Mouse (Mus musculus) kidney, adult 2 months (tissue): Measurements from ENCODE around the gene Olfr161. TPM values are rescaled to one million over a fixed set of nuclear protein-coding genes. Genes with fewer than 3 reads are reported as not detected.
"Not testable (repeated sequence)": the region's sequence is repeated elsewhere in the genome, so short reads cannot be mapped to it uniquely, and the experiment has no call there.

Experiments used
- DNase-seq: peaks from one replicate; pipeline ENCODE4 v3.0.0; 2021
- H3K27ac ChIP-seq: fragments of 200-500 bp; 2 replicates; pipeline ENCODE4 v1.5.1; 2012; ENCODE audit warnings: low read depth, low read length, control low read depth, inconsistent platforms; ENCODE audit not compliant: insufficient read depth
- H3K27me3 ChIP-seq: fragments of 200-500 bp; replicated peaks from 2 replicates; pipeline ENCODE4 v1.6.1; 2012; ENCODE audit warnings: mild to moderate bottlenecking, moderate library complexity, low read length, inconsistent platforms; ENCODE audit not compliant: control insufficient read depth, insufficient read depth
- H3K36me3 ChIP-seq: fragments of 200-500 bp; 2 replicates; pipeline ENCODE4 v1.6.1; 2012; ENCODE audit warnings: mild to moderate bottlenecking, moderate library complexity, low read length, inconsistent platforms; ENCODE audit not compliant: control insufficient read depth, insufficient read depth
- H3K4me1 ChIP-seq: fragments of 200-500 bp; 2 replicates; pipeline ENCODE4 v1.6.1; 2011; ENCODE audit warnings: low read length; ENCODE audit not compliant: control insufficient read depth, insufficient read depth
- H3K4me3 ChIP-seq: fragments of 200-500 bp; 2 replicates; pipeline ENCODE4 v1.5.1; 2011; ENCODE audit warnings: mild to moderate bottlenecking, low read depth, low read length, control low read depth; ENCODE audit not compliant: insufficient read depth
- CTCF ChIP-seq: fragments of 200-500 bp; conservative IDR thresholded peaks from 2 replicates; pipeline ENCODE4 v1.5.1; 2011; ENCODE audit warnings: low read depth, mild to moderate bottlenecking, control low read depth, low read length, moderate library complexity, mixed read lengths; ENCODE audit not compliant: insufficient read depth, insufficient read length
- POLR2A ChIP-seq: fragments of 200-500 bp; IDR thresholded peaks from one replicate; pipeline ENCODE4 v1.6.1; 2011; ENCODE audit warnings: low read depth, low read length, control low read depth
- WGBS: fragments of 180-500 bp; shearing (Covaris S2); methylation state at CpG from one replicate; pipeline ENCODE4 v1.1.7; 2018; 5-methylcytosine and 5-hydroxymethylcytosine counted together
- polyA plus RNA-seq: library from polyadenylated mRNA; depleted of rRNA; stranded (reverse); fragments of >200 nt; gene quantifications from 2 replicates; pipeline ENCODE4 v1.2.3, GENCODE M21; 2012; rRNA removed

The Olfr161 gene
- polyA plus RNA-seq, result not detected in 2 replicates

DNA sequence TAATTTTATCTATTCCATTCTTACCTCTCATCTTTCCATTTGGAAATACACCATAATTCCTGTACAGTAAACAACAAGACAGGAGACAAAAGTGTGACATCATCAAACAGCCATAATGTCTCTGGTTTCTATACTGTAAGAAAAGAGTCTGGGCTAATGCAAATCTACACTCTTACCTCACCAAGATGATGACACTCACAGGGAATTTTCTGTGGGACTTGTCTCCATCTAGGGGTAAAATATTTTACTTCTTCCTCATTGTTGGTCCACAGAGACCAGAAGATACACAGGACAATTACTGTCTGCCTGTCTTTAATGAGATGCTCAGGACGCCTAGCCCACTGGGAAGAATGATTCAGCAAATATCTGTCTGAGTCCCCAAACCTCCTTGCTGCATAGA lies at the start of gene Olfr161:
Olfr161 (plus strand) TSS at position 352 of the 400 bp plus-strand sequence.
- no peak for DNase-seq
- TF ChIP-seq POLR2A (no peak), CTCF (no peak)
- Histone ChIP-seq H3K27me3 (no peaks in the 10 kb centered on the region; the same call in 1 of the 2 replicates), H3K4me3 (no peak within 1 kb of the TSS), H3K36me3 (no peaks in the 10 kb centered on the region), H3K27ac (no peak within 1 kb of the TSS), H3K4me1 (no peaks in the 10 kb centered on the region)
- 73% methylated on average over 1 of the region's 1 CpGs for WGBS

DNA sequence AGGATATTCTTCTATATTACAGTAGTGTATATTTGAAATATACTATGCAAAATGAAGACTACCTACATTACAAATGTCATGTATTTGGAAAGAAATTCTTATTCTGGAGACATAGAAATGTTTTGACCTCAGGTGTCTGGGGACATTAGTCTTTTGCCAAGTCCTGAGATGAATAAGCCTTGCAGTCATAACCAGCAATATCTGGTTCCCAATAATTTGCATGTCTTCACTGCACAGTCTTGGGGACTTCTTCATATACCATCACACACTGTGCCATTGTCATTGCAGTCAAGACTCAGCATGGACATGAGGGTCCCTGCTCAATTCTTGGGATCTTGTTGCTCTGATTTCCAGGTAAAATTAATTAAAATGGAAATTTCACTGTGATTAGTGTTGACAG lies 27.3 kb upstream of the Olfr161 start:
- TF ChIP-seq POLR2A, result no peak
- TF ChIP-seq CTCF, result no peak

DNA sequence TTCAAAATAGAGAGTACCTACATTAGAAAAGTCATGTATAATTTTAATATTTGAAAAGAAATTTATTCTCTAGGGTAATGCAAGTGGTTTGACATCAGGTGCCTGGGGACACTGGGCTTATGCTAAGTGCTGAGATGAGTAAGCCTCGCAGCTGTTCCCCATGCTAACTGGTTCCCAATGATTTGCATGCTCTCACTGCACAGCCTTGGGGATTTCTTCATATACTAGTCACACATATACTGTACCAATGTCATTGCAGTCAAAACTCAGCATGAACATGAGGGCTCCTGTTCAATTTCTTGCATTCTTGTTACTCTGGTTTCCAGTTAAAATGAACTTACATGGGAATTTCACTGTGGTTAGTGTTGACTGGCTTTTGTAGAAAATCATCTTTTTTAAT lies 13.2 kb upstream of the Olfr161 start:
- not testable (repeated sequence) for DNase-seq, H3K36me3 ChIP-seq, H3K27me3 ChIP-seq, H3K27ac ChIP-seq, H3K4me1 ChIP-seq, H3K4me3 ChIP-seq
- WGBS, result 63% methylated on average over 1 of the region's 1 CpGs

More for the DNA sequence above, 27.3 kb upstream of the Olfr161 start:
- Histone ChIP-seq H3K27ac (no peak overlapping the region), H3K36me3 (no peaks in the 10 kb centered on the region), H3K4me3 (no peak overlapping the region), H3K27me3 (no peaks in the 10 kb centered on the region), H3K4me1 (no peaks in the 10 kb centered on the region)
- DNase-seq, result no peak

- DNase-seq, H3K27me3 ChIP-seq, H3K36me3 ChIP-seq, H3K4me3 ChIP-seq, H3K4me1 ChIP-seq, H3K27ac ChIP-seq: not testable (repeated sequence)
- WGBS, result 74% methylated on average over 1 of the region's 1 CpGs
These were observed 12.5 kb upstream of the Olfr161 start for GRCm38 (mm10) chr16:3578227-3578848.

DNA sequence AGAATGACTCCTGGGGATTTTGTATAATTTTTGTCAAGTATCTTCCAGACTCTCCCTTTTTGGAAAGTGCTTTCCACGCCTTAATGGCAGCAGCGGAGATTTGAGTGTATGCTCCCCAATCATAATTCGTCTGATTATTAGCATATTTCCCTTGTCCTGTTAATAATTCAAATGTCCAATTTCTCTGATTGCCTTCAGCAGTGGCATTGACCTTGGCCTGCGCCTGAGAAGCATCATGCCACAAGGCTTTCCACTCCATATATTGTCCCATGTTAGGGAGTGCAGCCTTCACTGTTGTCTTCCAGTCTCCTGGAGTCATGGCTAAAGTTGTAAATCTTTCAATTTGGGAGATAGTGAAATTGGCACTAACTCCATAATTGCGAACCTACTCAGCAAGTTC lies 40.5 kb downstream of the Olfr161 start:
- not testable (repeated sequence) for DNase-seq, H3K4me1 ChIP-seq, H3K4me3 ChIP-seq, H3K27ac ChIP-seq, H3K27me3 ChIP-seq, H3K36me3 ChIP-seq
- WGBS, result 84% methylated on average over 5 of the region's 5 CpGs

DNA sequence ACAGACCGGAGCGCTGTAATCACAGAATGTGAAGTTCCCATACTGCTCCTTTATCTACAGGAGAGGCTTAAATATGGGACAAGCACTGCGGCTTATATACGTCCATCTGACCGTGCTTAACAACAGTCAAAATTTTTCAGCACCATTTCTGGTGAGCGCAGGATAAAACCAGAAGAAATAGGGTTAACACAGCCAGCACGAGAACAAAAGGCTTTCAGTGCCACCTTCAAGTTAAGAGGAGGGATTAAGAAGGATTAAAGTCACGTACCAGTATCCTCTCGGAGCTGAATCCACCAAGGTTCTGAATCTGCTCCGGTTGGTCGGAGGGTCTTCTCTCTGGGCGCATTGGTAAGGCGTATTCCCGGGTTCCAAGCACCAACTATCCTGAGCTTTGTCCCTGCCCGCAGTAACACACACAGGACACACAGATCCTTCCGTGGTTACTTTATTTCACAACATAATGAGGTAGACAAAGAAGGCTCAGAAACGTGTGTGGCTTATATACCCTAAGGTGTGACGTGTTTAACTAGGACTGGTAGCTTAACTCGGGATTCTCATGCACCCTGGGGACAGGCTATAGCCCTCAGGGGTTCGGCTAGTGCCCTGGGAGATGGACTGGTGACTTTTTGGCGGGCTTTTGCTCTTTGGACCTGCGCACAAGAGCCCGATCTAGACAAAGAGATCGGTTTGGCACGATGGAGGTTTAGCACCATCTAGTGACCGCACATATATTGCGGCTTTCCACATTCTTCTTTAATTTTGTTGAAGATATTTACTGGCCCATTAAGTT lies 41.9 kb downstream of the Olfr161 start:
- 31% methylated on average over 27 of the region's 27 CpGs for WGBS
- H3K4me1 ChIP-seq, H3K4me3 ChIP-seq, H3K27ac ChIP-seq, H3K27me3 ChIP-seq, H3K36me3 ChIP-seq: not testable (repeated sequence)
- peak; percentile 8 for DNase-seq
- 0 out of 2 replicates have a peak, but pooled peaks have one; percentile 16 for TF ChIP-seq CTCF

Other genes starting within 250 kb of the Olfr161 start
- gene Mefv, start 127.1 kb downstream of the Olfr161 start, polyA plus RNA-seq, result 0.06 TPM in 1 of 2 replicates, not detected in the other
- gene Zfp263, start 153.1 kb downstream of the Olfr161 start, polyA plus RNA-seq, result 4.7 and 5.2 TPM in 2 replicates
- not detected in 2 replicates for gene Olfr15, start 239.8 kb downstream of the Olfr161 start, polyA plus RNA-seq